Mouse (Mus musculus) cortical plate, adult 2 months (tissue): ENCODE data around the gene H2afv.

ENCODE experiments used
- CTCF ChIP-seq: fragments of 200-500 bp; IDR thresholded peaks from 2 replicates; pipeline ENCODE4 v1.5.1; 2011; ENCODE audit warnings: mild to moderate bottlenecking, control low read depth, low read length; ENCODE audit not compliant: insufficient read depth; ENCODE audit errors: extremely low read depth
- POLR2A ChIP-seq: fragments of 200-500 bp; IDR thresholded peaks from 2 replicates; pipeline ENCODE4 v1.6.1; 2011; ENCODE audit warnings: mild to moderate bottlenecking, low read length, control low read depth; ENCODE audit not compliant: insufficient read depth; ENCODE audit errors: extremely low read depth

DNA sequence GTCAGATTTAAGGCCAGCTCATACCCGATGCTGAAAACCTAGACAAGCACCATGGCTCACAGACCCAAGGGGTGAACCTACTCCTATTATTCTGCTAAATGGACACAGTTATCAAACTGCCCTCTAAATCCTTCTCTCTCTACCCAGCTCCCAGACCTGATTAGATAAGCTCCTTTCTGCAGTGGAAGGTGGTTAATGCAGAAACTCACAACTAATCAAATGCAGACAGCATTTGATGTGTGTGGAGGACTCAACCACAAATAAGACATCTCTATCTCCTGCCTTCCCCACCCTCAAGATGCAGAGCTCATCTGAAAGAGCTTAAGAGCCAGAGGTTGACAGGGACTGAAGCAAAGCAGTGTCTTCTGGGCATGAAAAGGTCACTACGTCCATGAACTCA lies 38.9 kb upstream of the H2afv start:
- TF ChIP-seq CTCF, result no peak
- no peak for TF ChIP-seq POLR2A
